Mouse (Mus musculus) heart, adult 2 months (tissue): ENCODE measurements around the gene Hoxa6.

ENCODE experiments used
- CTCF ChIP-seq: fragments of 200-600 bp; IDR thresholded peaks from 2 replicates; pipeline ENCODE4 v1.8.1; 2022; ENCODE audit warnings: antibody characterized with exemption, mild to moderate bottlenecking, moderate library complexity
- POLR2A ChIP-seq: fragments of 200-500 bp; IDR thresholded peaks from 2 replicates; pipeline ENCODE4 v1.6.1; 2011; ENCODE audit warnings: mild to moderate bottlenecking, low read depth, low read length, control low read depth; ENCODE audit not compliant: insufficient read depth

DNA sequence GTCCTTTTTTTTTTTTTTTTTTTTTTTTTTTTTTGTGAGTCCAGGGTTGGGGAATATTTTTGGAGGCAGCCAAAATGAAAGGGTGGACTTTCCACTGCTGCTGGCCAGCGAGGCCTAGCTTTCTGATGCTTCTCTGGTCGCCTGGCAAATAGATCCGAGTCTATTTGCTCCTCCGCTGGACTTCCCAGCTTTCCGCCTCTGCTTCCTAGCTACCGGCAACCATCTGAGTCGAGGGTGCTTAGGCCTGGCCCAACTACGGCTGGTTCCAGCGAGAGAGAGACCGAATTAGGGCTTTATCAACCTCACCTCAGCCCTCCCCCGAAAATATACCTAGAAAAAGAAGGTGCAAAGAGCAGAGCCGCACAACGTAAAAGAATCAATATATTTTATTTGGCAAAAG lies 14.2 kb upstream of the Hoxa6 start:
- TF ChIP-seq POLR2A (no peak), CTCF (no peak)
